Mouse (Mus musculus) cortical plate, adult 2 months (tissue): ENCODE results near the gene Wdr62. TPM values are rescaled to one million over a fixed set of nuclear protein-coding genes. Genes with fewer than 3 reads are reported as not detected.

Experiments
- H3K27ac ChIP-seq: fragments of 200-500 bp; 2 replicates; pipeline ENCODE4 v1.5.1; 2012; ENCODE audit warnings: low read length, control low read depth, inconsistent platforms; ENCODE audit not compliant: insufficient read depth
- H3K4me1 ChIP-seq: fragments of 200-500 bp; 2 replicates; pipeline ENCODE4 v1.6.1; 2011; ENCODE audit warnings: low read length; ENCODE audit not compliant: control insufficient read depth, insufficient read depth
- H3K4me3 ChIP-seq: fragments of 200-500 bp; 2 replicates; pipeline ENCODE4 v1.5.1; 2011; ENCODE audit warnings: mild to moderate bottlenecking, low read length, control low read depth; ENCODE audit not compliant: insufficient read depth
- CTCF ChIP-seq: fragments of 200-500 bp; IDR thresholded peaks from 2 replicates; pipeline ENCODE4 v1.5.1; 2011; ENCODE audit warnings: mild to moderate bottlenecking, control low read depth, low read length; ENCODE audit not compliant: insufficient read depth; ENCODE audit errors: extremely low read depth
- POLR2A ChIP-seq: fragments of 200-500 bp; IDR thresholded peaks from 2 replicates; pipeline ENCODE4 v1.6.1; 2011; ENCODE audit warnings: mild to moderate bottlenecking, low read length, control low read depth; ENCODE audit not compliant: insufficient read depth; ENCODE audit errors: extremely low read depth
- polyA plus RNA-seq: library from polyadenylated mRNA; depleted of rRNA; stranded (reverse); fragments of >200 nt; gene quantifications from 2 replicates; pipeline ENCODE4 v1.2.3, GENCODE M21; 2012

The Wdr62 gene
- polyA plus RNA-seq, 1 experiment: 3.2 TPM

GRCm38 (mm10) chr7:30306083-30306779 lies 26.0 kb upstream of the Wdr62 start:
- H3K27ac ChIP-seq: no peak overlapping the region
- no peak overlapping the region for H3K4me3 ChIP-seq
- no peaks in the 10 kb centered on the region for H3K4me1 ChIP-seq
- peak; percentile 49 for TF ChIP-seq CTCF
- TF ChIP-seq POLR2A: peak; percentile 13; the same call in 1 of the 2 replicates

DNA sequence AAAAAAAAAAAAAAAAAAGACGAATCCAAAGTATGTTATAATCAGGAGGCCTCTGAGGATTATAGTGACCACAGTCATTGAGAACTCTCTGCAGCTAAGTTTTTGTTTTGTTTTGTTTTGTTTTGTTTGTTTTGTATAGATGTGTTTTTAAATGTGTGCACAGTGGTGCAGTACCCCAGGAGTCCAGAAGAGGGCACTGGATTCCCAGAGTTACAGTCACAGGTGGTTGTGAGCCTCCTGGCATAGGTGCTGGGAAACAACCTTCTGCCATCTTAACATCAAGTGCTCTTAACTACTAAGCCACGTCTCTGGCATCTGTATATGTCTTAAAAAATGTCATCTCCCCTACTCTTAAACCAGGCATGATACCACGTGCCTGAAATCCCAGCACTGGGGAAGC lies 20.7 kb upstream of the Wdr62 start:
- Histone ChIP-seq H3K4me1 (no peaks in the 10 kb centered on the region), H3K4me3 (no peak overlapping the region), H3K27ac (no peak overlapping the region)
- TF ChIP-seq CTCF: peak; percentile 70
- TF ChIP-seq POLR2A: peak; percentile 18; the same call in 1 of the 2 replicates

DNA sequence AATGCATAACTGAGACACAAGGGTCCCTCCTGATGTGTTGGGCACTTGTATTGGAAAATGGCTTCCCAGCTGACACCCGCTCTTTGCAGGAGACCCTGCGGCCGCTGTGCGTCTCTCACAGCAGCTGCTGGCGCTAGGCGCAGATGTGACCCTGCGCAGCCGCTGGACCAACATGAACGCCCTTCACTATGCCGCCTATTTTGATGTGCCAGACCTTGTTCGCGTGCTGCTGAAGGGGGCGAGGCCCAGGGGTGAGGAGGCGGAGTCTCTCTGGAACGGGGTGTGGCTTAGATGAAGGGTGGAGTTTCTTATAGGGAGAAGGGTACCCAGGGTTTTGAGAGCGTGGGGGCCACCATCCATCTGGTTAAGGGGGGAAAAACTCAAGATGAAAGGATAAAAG lies 17.0 kb upstream of the Wdr62 start:
- no peak overlapping the region for H3K27ac ChIP-seq
- TF ChIP-seq CTCF (no peak), POLR2A (no peak)
- H3K4me1 ChIP-seq: peaks cover 9% of the 10 kb centered on the region
- no peak overlapping the region for H3K4me3 ChIP-seq

GRCm38 (mm10) chr7:30296816-30297215 lies 16.6 kb upstream of the Wdr62 start:
- peaks cover 9% of the 10 kb centered on the region for H3K4me1 ChIP-seq
- no peak overlapping the region for H3K27ac ChIP-seq
- no peak for TF ChIP-seq CTCF
- no peak for TF ChIP-seq POLR2A
- no peak overlapping the region for H3K4me3 ChIP-seq

DNA sequence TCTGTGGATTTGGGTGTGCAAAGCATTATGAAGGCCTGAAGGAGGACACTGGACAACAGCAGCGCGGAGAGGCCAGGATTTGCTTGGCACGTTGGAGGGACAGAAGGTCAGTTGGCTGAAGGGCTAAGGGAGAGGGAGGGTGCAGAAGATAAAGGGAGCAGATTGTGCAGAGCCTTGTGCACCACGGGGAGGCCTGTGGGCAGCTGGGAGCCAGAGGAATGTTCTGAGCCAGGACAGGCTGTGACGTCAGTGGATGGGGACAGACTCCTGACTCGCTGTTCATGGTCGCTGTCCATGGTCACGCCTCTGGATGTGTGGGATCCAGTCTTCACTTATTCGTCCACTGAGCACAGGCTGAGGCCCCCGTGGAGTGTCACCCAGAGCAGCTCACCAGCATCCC lies 14.9 kb upstream of the Wdr62 start:
- TF ChIP-seq POLR2A: no peak
- TF ChIP-seq CTCF: no peak
- no peak overlapping the region for H3K4me3 ChIP-seq
- peaks cover 13% of the 10 kb centered on the region for H3K4me1 ChIP-seq
- H3K27ac ChIP-seq: peak overlapping the region; percentile 41; the same call in 1 of the 2 replicates

DNA sequence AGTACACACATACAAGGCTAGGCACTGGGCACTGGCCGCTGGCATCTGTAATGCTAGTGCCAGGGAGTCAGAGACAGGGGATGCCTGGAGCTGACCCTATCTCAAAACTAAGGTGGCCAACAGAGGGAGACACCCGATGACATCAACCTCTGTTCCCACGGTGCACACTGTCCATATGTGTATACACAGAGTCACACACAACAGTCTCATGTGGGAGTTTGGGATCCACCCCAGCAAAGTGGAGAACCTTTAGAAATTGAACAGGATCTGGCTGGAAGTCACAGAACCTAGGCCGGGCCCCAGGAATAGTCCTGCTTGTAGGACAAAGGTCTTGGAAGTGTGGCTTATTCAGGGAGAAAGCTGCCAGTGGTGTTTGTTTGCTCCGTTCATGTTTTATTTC lies 14.1 kb upstream of the Wdr62 start:
- H3K27ac ChIP-seq: peak overlapping the region; percentile 63
- no peak for TF ChIP-seq CTCF
- TF ChIP-seq POLR2A: no peak
- H3K4me1 ChIP-seq: peaks cover 13% of the 10 kb centered on the region
- 0 out of 2 replicates have a peak overlapping the region, but pooled peaks have one; percentile 12 for H3K4me3 ChIP-seq

- H3K4me3 ChIP-seq: peak overlapping the region; percentile 12; the same call in 1 of the 2 replicates
- peaks cover 13% of the 10 kb centered on the region for H3K4me1 ChIP-seq
- peak overlapping the region; percentile 63 for H3K27ac ChIP-seq
- no peak for TF ChIP-seq POLR2A
Measured at GRCm38 (mm10) chr7:30293795-30294194, 13.6 kb upstream of the Wdr62 start.

DNA sequence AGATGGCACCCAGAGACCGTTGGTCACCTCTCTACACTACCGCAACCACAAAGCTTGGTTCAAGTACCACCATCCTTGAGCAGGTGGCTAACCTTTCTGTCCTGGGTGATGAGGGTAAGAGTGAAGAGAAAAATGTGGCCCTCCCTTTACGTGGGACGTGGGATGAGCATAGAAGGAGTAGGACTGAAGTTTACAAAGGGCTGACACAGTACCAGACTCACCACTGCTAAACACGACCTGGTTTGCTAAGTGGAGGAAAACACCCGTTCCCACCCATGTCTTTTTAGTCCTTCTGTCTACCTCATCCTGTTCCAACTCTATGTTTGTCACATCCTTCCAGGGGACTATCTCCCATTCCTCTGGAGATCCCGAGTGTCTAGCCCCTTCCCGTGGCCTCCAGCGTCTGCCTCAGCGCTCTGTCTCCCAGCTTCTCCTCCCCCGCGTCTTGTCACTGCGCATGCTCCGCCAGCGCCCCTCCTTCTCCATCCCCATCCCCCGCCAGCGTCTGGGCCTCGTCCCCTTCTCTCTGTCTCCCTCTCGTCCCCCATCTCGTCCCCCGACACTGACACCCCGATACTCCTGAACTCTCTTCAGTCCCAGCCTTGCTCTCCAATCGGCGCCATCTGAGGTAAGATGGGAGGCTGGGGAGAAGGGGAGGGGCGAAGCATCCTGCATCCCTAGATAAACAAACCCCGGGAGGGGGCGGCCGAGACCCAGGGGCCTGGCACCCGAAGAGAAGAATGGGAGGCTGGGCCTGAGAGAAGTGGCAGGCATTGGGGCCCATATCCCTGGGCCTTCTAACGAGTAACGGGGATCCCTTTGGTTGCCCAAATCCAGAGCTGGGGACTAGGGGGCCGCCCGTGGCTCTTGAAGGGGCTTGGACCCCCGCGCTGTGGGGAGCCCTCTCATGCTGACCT lies 11.3 kb upstream of the Wdr62 start, which contains the start of gene Clip3:
TSS of gene Clip3 (plus strand) at position 514 of the 917 bp plus-strand sequence.
- TF ChIP-seq CTCF (no peak), POLR2A (peak; percentile 99)
- Histone ChIP-seq H3K4me3 (peak within 1 kb of the TSS; percentile 68), H3K27ac (peak within 1 kb of the TSS; percentile 49), H3K4me1 (peaks cover 13% of the 10 kb centered on the region)

DNA sequence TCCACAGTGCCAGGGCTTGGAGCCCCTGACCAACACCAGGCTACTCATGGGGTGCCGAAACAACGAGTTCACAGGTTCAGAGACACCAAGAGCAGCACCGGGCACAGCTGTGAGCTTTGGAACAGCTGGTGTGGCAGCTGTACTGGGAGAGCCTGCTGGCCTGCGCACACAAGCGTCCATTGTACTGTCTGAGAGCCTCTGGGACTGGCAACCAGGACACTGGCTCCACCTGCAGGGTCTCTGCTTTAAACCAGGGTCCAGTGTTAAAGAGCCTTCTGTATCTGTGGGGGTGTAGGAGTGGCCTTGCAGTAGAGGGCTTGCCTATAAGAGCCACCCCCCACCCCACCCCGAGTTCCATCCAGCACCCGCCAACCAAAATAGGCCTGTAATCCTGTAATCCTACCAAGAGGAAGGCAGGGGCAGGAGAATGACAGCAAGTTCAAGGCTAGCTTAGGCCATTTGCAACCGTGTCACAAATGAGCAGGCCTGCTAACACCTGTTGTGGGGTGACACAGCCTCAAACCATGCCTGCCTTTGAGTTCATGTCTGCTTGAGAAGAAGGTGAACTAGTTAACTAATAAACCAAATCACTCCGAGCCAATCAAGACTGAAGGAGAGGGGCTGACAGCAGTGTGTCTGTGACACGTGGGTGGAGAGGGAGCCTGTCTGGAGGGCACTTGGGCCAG lies 9.6 kb upstream of the Wdr62 start:
- no peak for TF ChIP-seq POLR2A
- TF ChIP-seq CTCF: no peak
- Histone ChIP-seq H3K4me1 (peaks cover 10% of the 10 kb centered on the region), H3K27ac (no peak overlapping the region), H3K4me3 (no peak overlapping the region)
